Mouse (Mus musculus) CD4-positive, CD25-positive, alpha-beta regulatory T cell, adult 4 months (primary cell): Measurements from ENCODE around the gene Ptprk. TPM values are rescaled to one million over a fixed set of nuclear protein-coding genes. Genes with fewer than 3 reads are reported as not detected.

Source experiments
- ATAC-seq: one replicate; pipeline ENCODE4 v1.8.0; 2017
- polyA plus RNA-seq, 2 experiments: library from polyadenylated mRNA; unstranded; fragments of 100-300 nt; shearing (Covaris generic); gene quantifications; one replicate each; pipeline ENCODE4 v1.2.1; 2017

Gene Ptprk
- polyA plus RNA-seq, 2 experiments from 2014 or later, result not detected

GRCm38 (mm10) chr10:28564110-28564674 lies 489.6 kb downstream of the Ptprk start:
- ATAC-seq, result no peak

- ATAC-seq, result no peak
These were observed 491.8 kb downstream of the Ptprk start for GRCm38 (mm10) chr10:28566378-28566777.

GRCm38 (mm10) chr10:28566828-28567227 lies 492.2 kb downstream of the Ptprk start:
- ATAC-seq, result no peak

- peak; percentile 91 for ATAC-seq
These were observed 492.8 kb downstream of the Ptprk start for GRCm38 (mm10) chr10:28567441-28567840.

- peak; percentile 13 for ATAC-seq
These were observed 493.4 kb downstream of the Ptprk start for GRCm38 (mm10) chr10:28568047-28568446.

- ATAC-seq, result no peak
These were observed 505.0 kb downstream of the Ptprk start for GRCm38 (mm10) chr10:28579596-28579995.

GRCm38 (mm10) chr10:28586565-28587138 lies 512.0 kb downstream of the Ptprk start:
- ATAC-seq, result no peak

GRCm38 (mm10) chr10:28588401-28588800 lies 513.8 kb downstream of the Ptprk start:
- no peak for ATAC-seq

GRCm38 (mm10) chr10:28590822-28591221 lies 516.2 kb downstream of the Ptprk start:
- no peak for ATAC-seq

- ATAC-seq, result peak; percentile 95
These were observed 519.1 kb downstream of the Ptprk start for GRCm38 (mm10) chr10:28593566-28594292.

GRCm38 (mm10) chr10:28596897-28597296 lies 522.3 kb downstream of the Ptprk start:
- ATAC-seq, result no peak

GRCm38 (mm10) chr10:28609136-28609535 lies 534.5 kb downstream of the Ptprk start:
- no peak for ATAC-seq

GRCm38 (mm10) chr10:28614396-28614795 lies 539.8 kb downstream of the Ptprk start:
- ATAC-seq, result no peak

GRCm38 (mm10) chr10:28617203-28617602 lies 542.6 kb downstream of the Ptprk start:
- ATAC-seq, result no peak

GRCm38 (mm10) chr10:28618002-28618401 lies 543.4 kb downstream of the Ptprk start:
- ATAC-seq, result no peak

GRCm38 (mm10) chr10:28619415-28619814 lies 544.8 kb downstream of the Ptprk start:
- ATAC-seq, result peak; percentile 29

GRCm38 (mm10) chr10:28636096-28636495 lies 561.5 kb downstream of the Ptprk start:
- no peak for ATAC-seq

GRCm38 (mm10) chr10:28641887-28642286 lies 567.3 kb downstream of the Ptprk start:
- ATAC-seq, result no peak
